In the genomic region with DNA sequence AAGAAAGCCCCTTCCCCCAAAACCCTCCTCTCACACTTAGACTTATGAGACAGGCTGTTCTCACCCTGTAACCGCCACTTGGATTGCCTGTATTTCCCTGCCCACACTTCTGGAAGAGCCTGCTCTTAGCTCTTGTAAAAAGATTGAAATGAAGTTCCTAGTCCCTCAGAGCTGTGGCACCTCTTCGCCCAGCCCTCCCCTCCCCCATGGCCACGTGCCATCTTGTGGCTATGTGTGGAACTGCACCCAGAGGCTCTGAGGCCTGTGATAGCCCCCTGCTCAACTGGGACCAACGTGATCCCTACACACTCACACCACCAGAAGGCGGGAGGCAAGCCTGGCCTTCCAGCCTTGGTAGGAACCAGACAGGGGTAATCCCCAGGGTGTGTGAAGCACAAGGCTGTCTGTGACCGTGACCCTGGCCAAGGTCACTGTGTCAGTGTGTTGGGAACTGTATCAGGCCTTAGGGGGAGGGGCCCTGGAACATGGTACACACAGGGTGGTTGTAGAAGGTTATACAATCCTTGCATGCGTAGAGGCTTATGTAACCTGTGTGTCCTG, we compare ENCODE assay signal across 8 mouse cellular contexts. TPM values are rescaled to one million over a fixed set of nuclear protein-coding genes. Genes with fewer than 3 reads are reported as not detected.
DNase-seq lines count a peak whose midpoint lies in the region; ATAC-seq and TF ChIP-seq lines count a peak whose summit lies in the region.

No protein-coding gene starts in this region.

- no peak overlapping the region for H3K9ac ChIP-seq in limb, embryonic 15.5 days
- H3K9ac ChIP-seq in midbrain, embryonic 14.5 days (replicated peaks; ENCODE audit: low read length) = no peak overlapping the region

- TF ChIP-seq POLR2A in cerebellum, adult 2 months (IDR thresholded peaks at IDR 0.05; ENCODE audit: borderline replicate concordance, insufficient read depth, low read length) = no peak

- no peaks in the 10 kb centered on the region for H3K9me3 ChIP-seq in limb, embryonic 15.5 days
- H3K9me3 ChIP-seq in midbrain, embryonic 14.5 days (ENCODE audit: control insufficient read depth, low read length) = no peaks in the 10 kb centered on the region

- no peak overlapping the region for H3K4me3 ChIP-seq in cerebellum, adult 2 months (replicated peaks; ENCODE audit: insufficient read depth, low read depth, low read length)
- no peak overlapping the region for H3K4me3 ChIP-seq in limb, embryonic 15.5 days
- no peak overlapping the region for H3K4me3 ChIP-seq in midbrain, embryonic 14.5 days (replicated peaks; ENCODE audit: low read depth, low read length)

- 13% methylated on average over 7 of the region's 7 CpGs for WGBS in cerebellum, adult 2 months
- WGBS in limb, embryonic 15.5 days = 26% methylated on average over 7 of the region's 7 CpGs
- WGBS in midbrain, embryonic 14.5 days = 23% methylated on average over 7 of the region's 7 CpGs

- peak overlapping the region; percentile 80 for H3K27ac ChIP-seq in cerebellum, adult 2 months (ENCODE audit: insufficient read depth, low read length)
- H3K27ac ChIP-seq in limb, embryonic 15.5 days = peak overlapping the region; percentile 75
- H3K27ac ChIP-seq in midbrain, embryonic 14.5 days (replicated peaks; ENCODE audit: low read depth, low read length) = peak overlapping the region; percentile 49

- H3K4me1 ChIP-seq in cerebellum, adult 2 months (ENCODE audit: control insufficient read depth, insufficient read depth, low read length) = peaks cover 64% of the 10 kb centered on the region
- H3K4me1 ChIP-seq in limb, embryonic 15.5 days = peaks cover 54% of the 10 kb centered on the region
- H3K4me1 ChIP-seq in midbrain, embryonic 14.5 days (ENCODE audit: control insufficient read depth, insufficient read depth, low read length) = peaks cover 39% of the 10 kb centered on the region

- DNase-seq in ovary, adult 18-20 months (ENCODE audit: low spot score) = peak; percentile 78
- no peak for DNase-seq in ovary, postnatal 14 days (ENCODE audit: low spot score)
- peak; percentile 72 to 79 for DNase-seq in cerebellum, adult 2 months
- DNase-seq in gastrocnemius, adult 18-20 months (ENCODE audit: low spot score) = peak; percentile 75
- DNase-seq in hindlimb bud, embryonic 11.5 days (ENCODE audit: extremely low spot score, low read depth, low spot score) = peak; percentile 61
- DNase-seq in midbrain, embryonic 14.5 days = peak; percentile 87
- DNase-seq in spleen, postnatal 36 days (ENCODE audit: low spot score in 2 of 2) = peak; percentile 54 to 56

- TF ChIP-seq CTCF in cerebellum, adult 2 months (IDR thresholded peaks at IDR 0.05; ENCODE audit: borderline replicate concordance, insufficient read depth, low read depth, low read length) = peak; percentile 97

- no peak for ATAC-seq in limb, embryonic 15.5 days (ENCODE audit: insufficient number of reproducible peaks, low FRiP score, low TSS enrichment, low read depth)
- 0 out of 2 replicates have a peak, but pooled peaks have one; percentile 4 for ATAC-seq in midbrain, embryonic 14.5 days (ENCODE audit: low FRiP score, low TSS enrichment)

- no peak overlapping the region for H3K4me2 ChIP-seq in limb, embryonic 15.5 days
- H3K4me2 ChIP-seq in midbrain, embryonic 14.5 days (ENCODE audit: low read length) = 0 out of 2 replicates have a peak overlapping the region, but pooled peaks have one; percentile 4

- H3K36me3 ChIP-seq in limb, embryonic 15.5 days = peaks cover 41% of the 10 kb centered on the region
- peaks cover 54% of the 10 kb centered on the region for H3K36me3 ChIP-seq in midbrain, embryonic 14.5 days (ENCODE audit: control insufficient read depth, insufficient read depth, low read length)

- H3K27me3 ChIP-seq in cerebellum, adult 2 months (ENCODE audit: control insufficient read depth, insufficient read depth, low read length) = no peaks in the 10 kb centered on the region
- no peaks in the 10 kb centered on the region for H3K27me3 ChIP-seq in limb, embryonic 15.5 days
- H3K27me3 ChIP-seq in midbrain, embryonic 14.5 days (ENCODE audit: control insufficient read depth, insufficient read depth, low read length) = no peaks in the 10 kb centered on the region

RNA-seq across cellular contexts. Expression of a gene that starts 14.3 kb away (rescaled TPM):
- polyA plus RNA-seq in cerebellum, adult 2 months (2012; rRNA removed) = 439 and 447 TPM in 2 replicates
- total RNA-seq in gastrocnemius, adult 18-20 months (2021) = 10 to 100 TPM; 78.3 to 85.2 TPM
- polyA plus RNA-seq in limb, embryonic 15.5 days (2015; fragmentation: Nextera tagmentation; extraction: Ambion mirVana) = 38.4 and 39.6 TPM in 2 replicates
- 175 and 194 TPM in 2 replicates for polyA plus RNA-seq in midbrain, embryonic 14.5 days (2014; fragmentation: Nextera tagmentation; extraction: Ambion mirVana)

RNA-seq across cellular contexts. Expression of a gene that starts 20.4 kb away (rescaled TPM):
- polyA plus RNA-seq in cerebellum, adult 2 months (2012; rRNA removed) = 144 and 167 TPM in 2 replicates
- 100 to 1,000 TPM in 1 of 2 experiments, 10 to 100 TPM in 1; 74.0 to 126 TPM for total RNA-seq in gastrocnemius, adult 18-20 months (2021)
- polyA plus RNA-seq in limb, embryonic 15.5 days (2015; fragmentation: Nextera tagmentation; extraction: Ambion mirVana) = 1.2 TPM in 2 replicates
- 3.0 TPM in 2 replicates for polyA plus RNA-seq in midbrain, embryonic 14.5 days (2014; fragmentation: Nextera tagmentation; extraction: Ambion mirVana)

RNA-seq across cellular contexts. Expression of a gene that starts 25.5 kb away (rescaled TPM):
- 105 and 108 TPM in 2 replicates for polyA plus RNA-seq in cerebellum, adult 2 months (2012; rRNA removed)
- total RNA-seq in gastrocnemius, adult 18-20 months (2021) = 10 to 100 TPM; 48.1 to 53.3 TPM
- 47.6 and 48.3 TPM in 2 replicates for polyA plus RNA-seq in limb, embryonic 15.5 days (2015; fragmentation: Nextera tagmentation; extraction: Ambion mirVana)
- 65.7 and 81.1 TPM in 2 replicates for polyA plus RNA-seq in midbrain, embryonic 14.5 days (2014; fragmentation: Nextera tagmentation; extraction: Ambion mirVana)

RNA-seq across cellular contexts. Expression of a gene that starts 40.6 kb away (rescaled TPM):
- polyA plus RNA-seq in cerebellum, adult 2 months (2012; rRNA removed) = 99.1 and 103 TPM in 2 replicates
- 10 to 100 TPM; 50.5 to 56.4 TPM for total RNA-seq in gastrocnemius, adult 18-20 months (2021)
- 22.9 and 25.8 TPM in 2 replicates for polyA plus RNA-seq in limb, embryonic 15.5 days (2015; fragmentation: Nextera tagmentation; extraction: Ambion mirVana)
- 25.0 and 35.9 TPM in 2 replicates for polyA plus RNA-seq in midbrain, embryonic 14.5 days (2014; fragmentation: Nextera tagmentation; extraction: Ambion mirVana)

RNA-seq across cellular contexts. Expression of a gene that starts 50.0 kb away (rescaled TPM):
- polyA plus RNA-seq in cerebellum, adult 2 months (2012; rRNA removed) = 55.5 TPM in 2 replicates
- 10 to 100 TPM; 14.0 to 15.6 TPM for total RNA-seq in gastrocnemius, adult 18-20 months (2021)
- polyA plus RNA-seq in limb, embryonic 15.5 days (2015; fragmentation: Nextera tagmentation; extraction: Ambion mirVana) = 30.0 and 32.5 TPM in 2 replicates
- 46.6 and 57.3 TPM in 2 replicates for polyA plus RNA-seq in midbrain, embryonic 14.5 days (2014; fragmentation: Nextera tagmentation; extraction: Ambion mirVana)

Comparison
In these comparisons a context has a peak if more than half of its experiments do, and no peak if none do; other contexts are left out.
1. RNA of a gene that starts 20.4 kb away (polyA plus RNA-seq): 144 to 167 TPM in cerebellum, adult 2 months; 3.0 TPM in midbrain, embryonic 14.5 days and 1.2 TPM in limb, embryonic 15.5 days; every median in the first group is over 10 times any median in the second.
2. Peak in every context shown above with its lines, with median percentiles within 50 percentile points of each other: H3K27ac ChIP-seq.